Mouse (Mus musculus): ENCODE data around the gene Trpc3. TPM values are rescaled to one million over a fixed set of nuclear protein-coding genes. Genes with fewer than 3 reads are reported as not detected.
A peak's percentile ranks its signal among the peaks of the same experiment; 100 is the strongest.

Gene Trpc3
- polyA plus RNA-seq, 1 experiment, result 3.6 TPM

DNA sequence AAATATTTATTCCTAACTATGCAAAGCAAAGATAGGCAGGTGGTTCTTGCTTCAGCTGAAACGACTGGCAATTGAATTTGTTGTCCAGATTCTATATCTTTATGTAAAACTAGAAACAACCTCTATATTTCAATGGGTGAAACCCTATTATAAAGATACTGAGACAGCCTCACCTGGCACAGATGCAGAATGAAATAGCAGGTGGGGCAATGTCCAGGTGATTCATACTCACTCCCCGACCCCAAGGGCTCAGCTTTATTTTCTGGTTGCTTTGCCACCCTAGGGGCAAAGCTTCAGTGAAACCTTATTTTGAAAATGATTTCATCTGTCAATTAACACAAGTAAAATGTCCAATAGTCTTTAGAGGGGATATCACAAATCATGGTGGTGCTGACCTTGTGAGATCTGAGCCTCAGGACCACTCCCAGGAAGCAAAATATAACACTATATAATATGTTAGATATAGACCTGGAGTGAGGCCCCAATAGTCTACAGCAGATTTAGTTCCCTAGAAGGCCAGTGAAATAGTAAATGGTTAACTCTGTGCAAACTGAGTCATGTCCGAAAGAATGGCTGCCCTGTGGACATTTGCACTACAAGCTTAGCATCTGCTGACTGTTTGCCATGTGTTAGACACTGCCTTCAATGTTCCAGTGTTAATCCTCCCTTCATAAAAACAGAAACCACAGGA, 45.3 kb downstream of the Trpc3 start:
- no peak for TF ChIP-seq POLR2A (IDR thresholded peaks at IDR 0.05; ENCODE audit: borderline replicate concordance, extremely low read depth, low read depth, low read length)
- H3K4me3 ChIP-seq (replicated peaks; ENCODE audit: extremely low read depth, low read depth, low read length), result no peak overlapping the region
- H3K4me1 ChIP-seq (ENCODE audit: control insufficient read depth, insufficient read depth, low read length), result no peaks in the 10 kb centered on the region
- 64% methylated on average over 3 of the region's 3 CpGs for WGBS
- no peak for DNase-seq

DNA sequence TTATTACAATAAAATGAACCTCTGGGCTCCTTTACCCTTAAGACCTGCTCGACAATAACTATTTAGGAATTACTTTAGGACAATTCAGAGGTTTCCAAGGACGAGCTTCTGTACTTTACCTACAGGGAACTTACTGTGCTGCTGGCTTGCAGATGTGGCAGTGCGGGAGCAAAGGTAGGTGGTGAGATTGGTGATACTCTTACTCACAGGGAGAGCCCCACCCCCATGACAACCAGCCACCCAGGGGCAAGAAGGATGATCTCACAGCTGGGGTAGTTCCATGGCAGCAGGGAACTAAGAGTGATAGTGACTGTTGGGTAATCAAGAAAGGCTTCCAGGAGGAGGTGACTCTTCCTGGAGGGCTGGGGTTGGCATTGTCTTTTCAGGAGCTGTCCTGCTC, 46.6 kb downstream of the Trpc3 start:
- no peak for TF ChIP-seq POLR2A (IDR thresholded peaks at IDR 0.05; ENCODE audit: borderline replicate concordance, extremely low read depth, low read depth, low read length)
- no peak for TF ChIP-seq CTCF (IDR thresholded peaks at IDR 0.05; ENCODE audit: insufficient read depth, low read length)
- 82% methylated on average over 3 of the region's 3 CpGs for WGBS
- Histone ChIP-seq H3K4me3 (replicated peaks; ENCODE audit: extremely low read depth, low read depth, low read length) (no peak overlapping the region), H3K4me1 (ENCODE audit: control insufficient read depth, insufficient read depth, low read length) (no peaks in the 10 kb centered on the region)
- no peak for DNase-seq

DNA sequence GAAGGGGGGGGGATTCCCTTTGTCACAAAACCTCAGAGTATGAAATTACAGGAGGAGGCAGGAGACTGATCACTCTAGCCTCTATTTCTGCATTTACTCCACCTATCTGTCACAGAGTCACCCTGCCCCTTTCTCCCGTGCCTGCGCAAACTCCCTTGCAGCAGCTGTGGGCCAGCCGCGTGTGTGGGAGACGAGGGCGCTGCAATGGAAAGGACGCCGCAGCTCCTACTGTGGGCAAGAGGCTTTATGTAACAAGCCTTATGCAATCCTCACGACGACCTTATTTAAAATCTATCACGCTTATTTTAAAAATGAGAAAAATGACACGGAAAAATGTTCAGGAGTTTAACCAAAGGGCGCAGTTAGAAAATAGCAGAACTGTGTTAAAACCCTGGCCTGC, 47.2 kb downstream of the Trpc3 start:
- 66% methylated on average over 13 of the region's 13 CpGs for WGBS
- Histone ChIP-seq H3K4me1 (ENCODE audit: control insufficient read depth, insufficient read depth, low read length) (no peaks in the 10 kb centered on the region), H3K4me3 (replicated peaks; ENCODE audit: extremely low read depth, low read depth, low read length) (no peak overlapping the region)
- no peak for DNase-seq
- no peak for TF ChIP-seq POLR2A (IDR thresholded peaks at IDR 0.05; ENCODE audit: borderline replicate concordance, extremely low read depth, low read depth, low read length)
- no peak for TF ChIP-seq CTCF (IDR thresholded peaks at IDR 0.05; ENCODE audit: insufficient read depth, low read length)

DNA sequence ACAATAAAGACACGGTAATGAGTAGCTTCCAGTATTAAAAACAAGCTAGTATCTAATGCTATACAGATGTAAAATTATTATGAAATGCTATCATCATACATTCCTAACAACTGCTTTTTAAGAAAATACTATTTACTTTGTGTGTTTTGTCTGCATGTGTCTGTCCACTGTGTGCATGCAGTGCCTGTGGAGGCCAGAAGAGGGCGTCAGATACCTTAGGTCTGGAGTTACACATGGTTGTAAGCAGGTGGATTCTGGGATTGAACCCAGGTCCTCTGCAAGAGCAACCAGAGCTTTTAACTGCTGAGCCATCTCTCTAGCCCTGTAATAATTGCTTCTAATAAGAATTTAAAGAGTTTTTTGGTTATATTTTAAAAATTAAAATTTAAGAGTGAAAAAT, 49.2 kb downstream of the Trpc3 start:
- no peaks in the 10 kb centered on the region for H3K4me1 ChIP-seq (ENCODE audit: control insufficient read depth, insufficient read depth, low read length)
- no peak for DNase-seq
- 65% methylated on average over 2 of the region's 2 CpGs for WGBS
- TF ChIP-seq CTCF (IDR thresholded peaks at IDR 0.05; ENCODE audit: insufficient read depth, low read length) (no peak), POLR2A (IDR thresholded peaks at IDR 0.05; ENCODE audit: borderline replicate concordance, extremely low read depth, low read depth, low read length) (no peak)
- no peak overlapping the region for H3K4me3 ChIP-seq (replicated peaks; ENCODE audit: extremely low read depth, low read depth, low read length)

DNA sequence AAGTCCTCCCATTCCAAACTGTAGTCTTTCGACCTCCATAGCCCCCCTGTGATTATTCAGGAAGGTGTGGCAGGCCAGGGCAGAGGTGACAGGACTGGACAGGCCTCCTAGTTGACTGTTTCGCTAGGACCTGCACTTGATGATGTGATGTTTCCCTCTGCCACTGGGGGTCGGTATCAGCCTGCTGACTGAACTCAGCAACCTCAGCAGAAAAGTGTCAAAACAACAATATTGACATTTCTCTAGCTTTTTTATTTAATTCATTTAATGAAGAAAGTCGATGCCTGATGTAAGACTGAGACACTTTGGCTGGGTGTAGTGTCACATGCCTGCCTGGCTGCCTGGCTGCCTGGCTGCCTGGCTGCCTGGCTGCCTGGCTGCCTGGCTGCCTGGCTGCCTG, 54.5 kb downstream of the Trpc3 start:
- Histone ChIP-seq H3K4me1 (ENCODE audit: control insufficient read depth, insufficient read depth, low read length) (no peaks in the 10 kb centered on the region), H3K4me3 (replicated peaks; ENCODE audit: extremely low read depth, low read depth, low read length) (no peak overlapping the region)
- WGBS, result 19% methylated on average over 4 of the region's 4 CpGs
- peak; percentile 59 for TF ChIP-seq CTCF (IDR thresholded peaks at IDR 0.05; ENCODE audit: insufficient read depth, low read length)
- no peak for TF ChIP-seq POLR2A (IDR thresholded peaks at IDR 0.05; ENCODE audit: borderline replicate concordance, extremely low read depth, low read depth, low read length)
- DNase-seq, result no peak

DNA sequence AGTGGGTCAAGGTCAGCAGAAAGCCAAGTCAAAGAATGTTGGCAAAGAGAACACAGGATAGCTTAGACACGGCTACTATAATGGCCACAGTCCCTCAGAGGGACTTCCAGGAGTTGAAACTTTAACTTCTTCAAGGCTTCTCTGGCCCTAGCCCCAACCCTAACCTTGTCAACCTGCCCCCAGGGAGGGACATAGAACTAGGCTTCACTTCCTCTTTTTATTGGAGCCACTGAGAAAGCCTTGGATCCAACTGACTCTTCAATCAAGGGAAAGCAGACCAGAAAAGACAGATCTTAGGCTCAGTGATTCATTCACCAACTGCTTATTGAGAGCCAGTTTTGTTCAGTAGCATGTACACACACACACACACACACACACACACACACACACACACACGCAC, 63.2 kb downstream of the Trpc3 start:
- no peaks in the 10 kb centered on the region for H3K4me1 ChIP-seq (ENCODE audit: control insufficient read depth, insufficient read depth, low read length)
- no peak for DNase-seq
- 72% methylated on average over 2 of the region's 2 CpGs for WGBS
- TF ChIP-seq CTCF (IDR thresholded peaks at IDR 0.05; ENCODE audit: insufficient read depth, low read length), result no peak
- TF ChIP-seq POLR2A (IDR thresholded peaks at IDR 0.05; ENCODE audit: borderline replicate concordance, extremely low read depth, low read depth, low read length), result no peak
- no peak overlapping the region for H3K4me3 ChIP-seq (replicated peaks; ENCODE audit: extremely low read depth, low read depth, low read length)

DNA sequence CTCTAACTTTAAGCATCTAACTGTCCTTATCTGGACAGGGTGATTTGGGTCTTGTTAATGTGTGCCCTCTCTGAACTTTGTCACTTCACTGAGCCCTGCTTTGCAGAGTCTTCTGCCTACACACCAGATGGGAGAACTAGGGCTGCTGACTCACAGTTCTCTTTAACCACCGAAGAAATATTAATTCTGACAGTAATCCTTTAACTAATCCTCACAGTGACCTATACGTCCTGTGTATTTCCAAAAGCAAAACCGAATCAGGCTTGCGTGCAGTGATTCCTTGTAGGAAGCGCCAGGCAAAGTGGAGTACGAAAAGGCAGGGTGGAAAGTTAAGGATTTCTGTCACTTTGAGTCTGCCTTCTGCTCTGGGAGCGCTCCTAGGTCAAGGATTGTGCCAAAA, 71.8 kb downstream of the Trpc3 start:
- TF ChIP-seq CTCF (IDR thresholded peaks at IDR 0.05; ENCODE audit: insufficient read depth, low read length) (no peak), POLR2A (IDR thresholded peaks at IDR 0.05; ENCODE audit: borderline replicate concordance, extremely low read depth, low read depth, low read length) (no peak)
- DNase-seq, result no peak
- no peaks in the 10 kb centered on the region for H3K4me1 ChIP-seq (ENCODE audit: control insufficient read depth, insufficient read depth, low read length)
- no peak overlapping the region for H3K4me3 ChIP-seq (replicated peaks; ENCODE audit: extremely low read depth, low read depth, low read length)
- 75% methylated on average over 7 of the region's 7 CpGs for WGBS

DNA sequence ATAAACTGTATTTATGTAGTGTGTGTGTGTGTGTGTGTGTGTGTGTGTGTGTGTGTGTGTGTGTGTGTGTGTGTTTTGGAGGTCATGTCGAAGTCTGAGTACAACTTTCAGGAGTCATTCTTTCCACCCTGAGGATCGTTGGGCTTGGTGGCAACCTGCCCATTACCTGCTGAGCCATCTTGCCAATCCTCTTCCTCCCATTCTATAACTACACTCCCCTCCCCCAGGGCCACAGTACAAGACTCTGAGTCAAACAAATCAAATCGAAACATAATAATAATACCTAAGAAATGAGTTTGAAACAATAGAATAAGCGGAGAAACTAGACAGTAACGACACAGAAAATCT, 76.1 kb downstream of the Trpc3 start:
- 53% methylated on average over 5 of the region's 5 CpGs for WGBS
- TF ChIP-seq CTCF (IDR thresholded peaks at IDR 0.05; ENCODE audit: insufficient read depth, low read length), result no peak
- TF ChIP-seq POLR2A (IDR thresholded peaks at IDR 0.05; ENCODE audit: borderline replicate concordance, extremely low read depth, low read depth, low read length), result no peak
- 0 out of 2 replicates have a peak, but pooled peaks cover 3% of the 10 kb centered on the region for H3K4me1 ChIP-seq (ENCODE audit: control insufficient read depth, insufficient read depth, low read length)
- H3K4me3 ChIP-seq (replicated peaks; ENCODE audit: extremely low read depth, low read depth, low read length), result no peak overlapping the region
- no peak for DNase-seq

DNA sequence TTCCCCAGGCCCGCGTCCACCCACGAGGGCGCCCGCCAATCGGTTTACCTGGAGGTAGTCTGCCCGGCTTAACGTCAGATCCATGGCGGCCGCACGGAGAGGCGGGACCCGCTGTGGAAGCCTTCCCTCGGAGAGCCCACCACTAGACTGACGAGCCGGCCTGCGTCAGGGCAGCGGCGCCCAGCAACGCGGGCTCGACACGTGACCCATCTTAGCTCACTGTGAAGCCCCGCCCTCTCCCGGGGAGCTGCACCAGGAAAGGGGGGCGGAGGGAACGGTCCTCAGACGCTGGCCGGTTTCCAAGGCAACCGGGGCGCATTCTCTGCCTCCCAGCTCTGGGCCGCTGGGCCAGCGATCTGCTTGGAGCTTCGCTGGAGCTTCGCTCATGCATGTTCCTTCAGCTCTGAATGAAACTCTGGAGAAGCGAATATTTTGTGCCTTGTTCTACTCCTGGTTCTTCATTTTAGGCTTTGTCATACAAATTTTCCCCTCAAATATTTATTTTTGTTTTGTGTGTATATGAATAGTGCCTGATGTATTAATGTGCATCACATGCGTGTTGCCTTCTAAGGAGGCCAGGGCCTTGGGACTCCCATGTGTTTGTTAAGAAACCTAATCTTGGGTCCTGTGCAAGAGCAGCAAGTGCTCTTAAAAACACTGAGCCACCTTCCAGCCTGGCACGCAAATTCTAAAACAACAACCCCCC, 76.6 kb downstream of the Trpc3 start, which contains the start of gene Bbs7:
Gene Bbs7, minus strand, starts transcription at position 276 of the 706 bp plus-strand sequence.
- 2% methylated on average over 38 of the region's 38 CpGs for WGBS
- TF ChIP-seq CTCF (IDR thresholded peaks at IDR 0.05; ENCODE audit: insufficient read depth, low read length) (no peak), POLR2A (IDR thresholded peaks at IDR 0.05; ENCODE audit: borderline replicate concordance, extremely low read depth, low read depth, low read length) (peak; percentile 56; the same call in 1 of the 2 replicates)
- DNase-seq, result peak; percentile 84
- Histone ChIP-seq H3K4me3 (replicated peaks; ENCODE audit: extremely low read depth, low read depth, low read length) (peak within 1 kb of the TSS; percentile 75), H3K4me1 (ENCODE audit: control insufficient read depth, insufficient read depth, low read length) (0 out of 2 replicates have a peak, but pooled peaks cover 3% of the 10 kb centered on the region)

DNA sequence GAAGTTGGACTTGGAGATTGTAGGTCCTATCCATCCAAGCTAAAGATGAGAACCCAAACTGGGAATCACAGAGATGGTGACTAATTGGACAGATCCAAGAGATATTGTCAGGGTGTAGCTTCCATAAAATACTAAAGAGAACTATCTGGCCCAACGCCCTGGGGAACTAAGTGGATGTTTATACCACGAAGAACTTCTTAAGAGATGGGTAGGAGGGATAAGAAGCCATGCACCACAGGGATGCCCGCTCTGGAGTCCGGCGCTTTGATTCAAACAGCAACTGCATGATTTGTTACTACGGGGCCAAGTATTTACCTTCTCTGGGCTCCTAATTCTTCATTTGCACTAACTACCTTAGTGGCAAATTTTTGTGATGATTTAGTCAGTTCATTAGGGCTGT, 77.3 kb downstream of the Trpc3 start:
- no peak for TF ChIP-seq CTCF (IDR thresholded peaks at IDR 0.05; ENCODE audit: insufficient read depth, low read length)
- no peak for TF ChIP-seq POLR2A (IDR thresholded peaks at IDR 0.05; ENCODE audit: borderline replicate concordance, extremely low read depth, low read depth, low read length)
- H3K4me1 ChIP-seq (ENCODE audit: control insufficient read depth, insufficient read depth, low read length), result 0 out of 2 replicates have a peak, but pooled peaks cover 3% of the 10 kb centered on the region
- peak overlapping the region; percentile 75 for H3K4me3 ChIP-seq (replicated peaks; ENCODE audit: extremely low read depth, low read depth, low read length)
- no peak for DNase-seq
- WGBS, result 7% methylated on average over 6 of the region's 6 CpGs

All from lung, adult 2 months (tissue).